In genomic region chr4:33586290-33586614, GRCm38 (mm10) we compare ENCODE assay signal across 10 mouse cellular contexts.
DNase-seq lines count a peak whose midpoint lies in the region; ATAC-seq and TF ChIP-seq lines count a peak whose summit lies in the region.
"Had no signal": no experiment of that assay in that cellular context is flagged by ENCODE, and none has a peak within 500 bp of the region (broad histone marks: within the 10 kb centered on the region; RNA-seq: fewer than 3 reads in every experiment).

No protein-coding gene starts in this region.

- no peak overlapping the region for H3K9ac ChIP-seq in hindbrain, postnatal 0 days (replicated peaks; ENCODE audit: low read length)
- H3K9ac ChIP-seq in neural tube, embryonic 13.5 days, result peak overlapping the region; percentile 55

- no peak overlapping the region for H3K4me3 ChIP-seq in left cerebral cortex, adult 2 months
- H3K4me3 ChIP-seq in forebrain, embryonic 10.5 days, result peak overlapping the region; percentile 41; the same call in 1 of the 2 replicates
- no peak overlapping the region for H3K4me3 ChIP-seq in hindbrain, postnatal 0 days (ENCODE audit: low read length)
- no peak overlapping the region for H3K4me3 ChIP-seq in neural tube, embryonic 13.5 days
- H3K4me3 ChIP-seq: myocyte had no signal

- H3K36me3 ChIP-seq in forebrain, embryonic 10.5 days (replicated peaks), result no peaks in the 10 kb centered on the region
- H3K36me3 ChIP-seq in hindbrain, postnatal 0 days (ENCODE audit: insufficient read depth, low read length), result no peaks in the 10 kb centered on the region
- no peaks in the 10 kb centered on the region for H3K36me3 ChIP-seq in neural tube, embryonic 13.5 days

- peak overlapping the region; percentile 47 for H3K27ac ChIP-seq in left cerebral cortex, adult 2 months
- H3K27ac ChIP-seq in forebrain, embryonic 10.5 days, result peak overlapping the region; percentile 79
- H3K27ac ChIP-seq in hindbrain, postnatal 0 days, result peak overlapping the region; percentile 17
- H3K27ac ChIP-seq in neural tube, embryonic 13.5 days (replicated peaks), result peak overlapping the region; percentile 84

- peaks cover 39% of the 10 kb centered on the region for H3K4me1 ChIP-seq in forebrain, embryonic 10.5 days
- H3K4me1 ChIP-seq in hindbrain, postnatal 0 days (ENCODE audit: insufficient read depth, low read length), result no peaks in the 10 kb centered on the region
- peaks cover 31% of the 10 kb centered on the region for H3K4me1 ChIP-seq in neural tube, embryonic 13.5 days (replicated peaks)

- DNase-seq in left cerebral cortex, adult 2 months (ENCODE audit: extremely low spot score in 1 of 2, low spot score in 2 of 2), result no peak
- DNase-seq in left cerebral cortex, postnatal 10 days (ENCODE audit: extremely low spot score in 1 of 2, low spot score in 2 of 2), result no peak
- DNase-seq in forebrain, embryonic 10.5 days (ENCODE audit: extremely low spot score, low spot score), result no peak
- no peak for DNase-seq in hindbrain, postnatal 0 days (ENCODE audit: low spot score)
- no peak for DNase-seq in retina, postnatal 1 day
- DNase-seq in left cerebral cortex, postnatal 25 days (ENCODE audit: low spot score in 2 of 2), result no peak
- DNase-seq: liver had no signal

- TF ChIP-seq CTCF in left cerebral cortex, adult 2 months (IDR thresholded peaks at IDR 0.05), result no peak
- no peak for TF ChIP-seq CTCF in hindbrain, postnatal 0 days (IDR thresholded peaks at IDR 0.05; ENCODE audit: low read depth)

- peaks cover 11% of the 10 kb centered on the region; the same call in 1 of the 2 replicates for H3K27me3 ChIP-seq in forebrain, embryonic 10.5 days (ENCODE audit: poor library complexity, severe bottlenecking)
- no peaks in the 10 kb centered on the region for H3K27me3 ChIP-seq in hindbrain, postnatal 0 days (ENCODE audit: insufficient read depth, low read length)
- no peaks in the 10 kb centered on the region for H3K27me3 ChIP-seq in neural tube, embryonic 13.5 days

- peak; percentile 28 for ATAC-seq in hindbrain, postnatal 0 days
- no peak for ATAC-seq in neural tube, embryonic 13.5 days (ENCODE audit: low read depth)
- ATAC-seq: inflammation-experienced regulatory T-cells, adult 6 months had no signal

- intact Hi-C loops in left cerebral cortex, adult 2 months (cut with DNase I), result loop anchor here (5.0 kb wide), 3 partner anchors 64 to 336 kb away; partner anchors contain the start of gene Cnr1
- intact Hi-C loops in left cerebral cortex, postnatal 10 days (cut with DNase I), result loop anchor here (10.0 kb wide), 1 partner anchor 191 kb away; no protein-coding TSS in a partner anchor
- intact Hi-C loops in left cerebral cortex, postnatal 25 days (cut with DNase I), result loop anchor here (5.0 kb wide), 2 partner anchors 59 to 336 kb away; partner anchors contain the start of gene Cnr1

- H3K4me2 ChIP-seq in hindbrain, postnatal 0 days (ENCODE audit: low read depth, low read length), result no peak overlapping the region; the same call in 1 of the 2 replicates
- H3K4me2 ChIP-seq in neural tube, embryonic 13.5 days, result peak overlapping the region; percentile 53

- no peaks in the 10 kb centered on the region for H3K9me3 ChIP-seq in forebrain, embryonic 10.5 days
- no peaks in the 10 kb centered on the region for H3K9me3 ChIP-seq in hindbrain, postnatal 0 days (ENCODE audit: low read length)
- H3K9me3 ChIP-seq in neural tube, embryonic 13.5 days, result no peaks in the 10 kb centered on the region

- WGBS in forebrain, embryonic 10.5 days, result 56% methylated on average over 4 of the region's 4 CpGs
- 37% methylated on average over 4 of the region's 4 CpGs for WGBS in hindbrain, postnatal 0 days
- WGBS in neural tube, embryonic 13.5 days, result 24% methylated on average over 4 of the region's 4 CpGs

Comparison
In these comparisons a context has a peak if more than half of its experiments do, and no peak if none do; other contexts are left out.
1. H3K27ac ChIP-seq: peak in every context shown above with its lines; median percentile 84 in neural tube, embryonic 13.5 days; 79 in forebrain, embryonic 10.5 days; 47 in left cerebral cortex, adult 2 months; 17 in hindbrain, postnatal 0 days.